Mouse (Mus musculus): Measurements from ENCODE around the gene Gpr146.

Gene Gpr146

DNA sequence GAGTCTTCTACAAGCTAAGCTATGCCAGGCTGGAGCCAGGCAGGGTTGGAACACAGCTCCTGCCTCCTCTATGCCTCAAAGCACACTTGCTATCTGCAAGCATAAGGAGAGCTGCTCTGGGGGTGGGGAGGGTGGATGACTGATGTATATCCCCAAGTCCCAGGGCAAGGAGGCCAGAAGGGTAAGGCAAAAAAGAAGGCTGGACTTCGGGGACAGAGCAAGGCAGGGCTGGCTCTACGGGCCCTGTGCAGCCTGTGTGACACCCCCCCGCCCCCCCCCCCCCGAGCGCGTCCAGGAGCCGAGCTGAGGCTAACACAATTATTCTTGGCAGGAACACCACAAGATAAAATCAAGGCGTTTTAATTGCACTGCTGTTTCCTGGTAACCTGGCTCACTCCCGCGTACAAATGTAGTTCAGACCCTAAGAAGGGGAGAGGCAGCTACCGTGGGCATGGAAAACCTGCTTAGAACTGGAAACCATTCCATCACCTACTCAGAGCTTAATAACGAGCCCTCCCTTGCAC is 52.4 kb downstream of the Gpr146 start:
- in situ Hi-C loops (cut with MboI) = no loop called here

GRCm38 (mm10) chr5:139432333-139432732 is 54.8 kb downstream of the Gpr146 start:
- in situ Hi-C loops (cut with MboI) = no loop called here

DNA sequence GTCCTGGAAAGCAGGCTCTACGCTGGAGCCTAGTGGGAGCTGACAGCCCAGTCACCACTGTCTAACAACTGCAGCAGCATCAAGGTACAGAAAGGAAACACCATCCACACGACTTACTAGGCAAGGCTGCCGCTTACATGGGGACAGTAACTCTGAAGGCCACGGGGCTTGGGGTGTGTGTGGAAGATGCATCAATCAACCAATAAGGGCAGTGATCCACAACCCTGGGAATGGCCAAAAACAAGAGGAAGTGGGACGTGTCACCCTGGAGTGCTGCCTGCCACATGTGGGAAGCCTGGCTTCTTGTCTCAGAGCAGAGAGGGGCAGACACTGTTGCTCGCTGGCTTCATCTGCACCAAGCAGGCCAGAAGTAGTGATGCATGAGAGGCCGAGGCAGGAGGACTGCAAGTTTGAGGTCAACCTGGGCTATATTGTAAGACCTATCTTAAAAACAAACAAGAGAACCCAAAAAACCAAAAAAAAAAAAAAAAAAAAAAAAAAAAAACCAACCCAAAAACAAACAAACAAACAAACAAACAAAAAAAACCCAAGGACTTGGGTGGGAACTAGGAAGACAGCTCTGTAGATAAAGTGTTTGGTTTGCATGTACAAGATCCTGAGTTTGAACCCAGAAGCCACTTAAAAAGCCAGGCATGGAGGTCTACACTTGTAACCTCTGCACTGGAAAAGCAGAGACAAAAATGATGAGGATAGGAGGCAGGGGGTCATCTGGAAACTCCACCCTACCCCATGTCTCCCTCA is 55.4 kb downstream of the Gpr146 start:
- in situ Hi-C loops (cut with MboI) = no loop called here

- in situ Hi-C loops (cut with MboI) = no loop called here
These were observed 56.5 kb downstream of the Gpr146 start for GRCm38 (mm10) chr5:139433842-139434568.

GRCm38 (mm10) chr5:139434940-139435339 is 57.4 kb downstream of the Gpr146 start:
- in situ Hi-C loops (cut with MboI) = no loop called here

DNA sequence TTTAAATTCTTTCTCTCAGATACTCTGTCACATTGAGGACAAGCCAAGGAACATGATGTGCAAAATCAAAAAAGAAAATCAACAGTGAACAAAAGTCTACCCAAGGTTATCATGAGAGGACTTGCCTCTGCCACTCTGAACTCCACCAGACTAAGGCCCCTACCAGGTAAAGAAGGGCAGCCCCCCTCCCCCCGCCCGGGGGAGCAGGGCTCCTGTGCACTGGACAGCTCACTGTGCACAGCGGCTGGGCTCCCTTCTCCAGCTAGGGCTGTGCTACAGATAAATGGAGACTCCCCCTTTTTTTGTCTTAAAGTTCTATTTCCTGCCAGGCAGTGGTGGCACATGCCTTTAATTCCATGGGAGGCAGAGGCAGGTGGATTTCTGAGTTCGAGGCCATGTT is 60.3 kb downstream of the Gpr146 start:
- in situ Hi-C loops (cut with MboI) = no loop called here

- in situ Hi-C loops (cut with MboI) = no loop called here
These were observed 60.9 kb downstream of the Gpr146 start for GRCm38 (mm10) chr5:139438440-139438839.

GRCm38 (mm10) chr5:139440451-139440850 is 63.0 kb downstream of the Gpr146 start:
- in situ Hi-C loops (cut with MboI) = no loop called here

- in situ Hi-C loops (cut with MboI) = no loop called here
These were observed 63.6 kb downstream of the Gpr146 start for GRCm38 (mm10) chr5:139440926-139441725.

DNA sequence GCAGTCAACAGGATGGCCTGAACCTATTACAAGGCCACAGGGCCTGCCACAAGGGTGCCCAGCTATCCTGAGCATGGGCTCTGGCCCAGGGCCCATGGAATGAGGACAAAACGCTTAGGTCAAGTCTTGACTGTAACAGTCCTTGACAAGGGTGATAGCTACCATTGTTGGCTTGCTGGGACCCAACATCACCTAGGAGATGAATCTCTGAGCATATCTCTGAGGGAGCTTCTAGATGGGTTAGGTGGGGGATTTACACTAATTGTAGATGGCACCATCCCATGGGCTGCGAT is 64.2 kb downstream of the Gpr146 start:
- in situ Hi-C loops (cut with MboI) = no loop called here

DNA sequence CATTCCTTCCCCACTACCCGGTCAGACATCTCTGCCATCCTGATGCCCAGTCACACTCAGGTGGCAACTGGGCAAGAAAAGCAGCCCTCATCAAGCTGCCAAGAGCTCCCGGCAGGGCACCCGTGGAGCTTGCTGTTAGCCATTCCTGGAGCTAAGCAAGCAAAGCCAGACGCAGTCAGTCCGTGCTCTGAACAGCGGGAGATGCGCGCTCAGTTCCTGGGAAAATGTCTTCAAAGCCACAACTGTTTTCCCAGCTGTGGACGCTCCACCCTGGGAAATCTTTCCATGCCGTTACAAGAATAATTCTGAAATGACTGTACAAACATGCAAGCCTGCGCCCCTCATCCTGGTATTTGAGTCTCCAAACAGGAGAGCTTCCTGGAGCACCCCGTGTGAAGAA is 64.9 kb downstream of the Gpr146 start:
- in situ Hi-C loops (cut with MboI) = no loop called here

DNA sequence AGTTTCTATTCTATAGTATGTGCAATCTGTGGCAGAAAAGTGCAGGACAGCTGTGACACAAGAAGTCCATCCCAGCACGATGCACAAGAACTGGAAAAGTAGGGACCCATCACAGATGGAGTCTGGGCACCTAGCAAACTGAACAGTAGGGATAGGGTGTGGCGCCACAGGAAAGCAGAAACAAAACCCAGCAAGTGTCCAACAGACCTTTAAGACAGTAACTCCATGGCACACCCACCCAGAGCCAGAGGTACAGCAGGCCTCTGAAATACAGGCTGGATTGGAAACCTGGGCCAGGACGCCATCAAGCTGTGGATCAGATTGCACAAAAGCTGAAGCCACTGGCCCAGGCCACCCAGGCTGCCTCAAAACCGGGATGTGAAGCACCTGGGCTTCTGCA is 65.5 kb downstream of the Gpr146 start:
- in situ Hi-C loops (cut with MboI) = no loop called here

GRCm38 (mm10) chr5:139445258-139445657 is 67.8 kb downstream of the Gpr146 start:
- in situ Hi-C loops (cut with MboI) = no loop called here

All from mature B cell (primary cell).